In genomic region chr8:101462515-101462914, GRCm38 (mm10) we compare ENCODE assay signal across 17 mouse cellular contexts.
DNase-seq lines count a peak whose midpoint lies in the region; ATAC-seq and TF ChIP-seq lines count a peak whose summit lies in the region.
"Had no signal": no experiment of that assay in that cellular context is flagged by ENCODE, and none has a peak within 500 bp of the region (broad histone marks: within the 10 kb centered on the region; RNA-seq: fewer than 3 reads in every experiment).

No protein-coding gene starts in this region.

- H3K4me3 ChIP-seq in midbrain, postnatal 0 days (ENCODE audit: low read depth, low read length) = no peak overlapping the region
- H3K4me3 ChIP-seq in midbrain, embryonic 13.5 days (replicated peaks) = no peak overlapping the region
- H3K4me3 ChIP-seq in forebrain, postnatal 0 days (ENCODE audit: low read depth, low read length) = no peak overlapping the region
- H3K4me3 ChIP-seq: embryonic facial prominence, embryonic 13.5 days; heart, embryonic 13.5 days; liver, embryonic 12.5 days had no signal

- 75% methylated on average over 1 of the region's 1 CpGs for WGBS in midbrain, postnatal 0 days
- WGBS in midbrain, embryonic 13.5 days = 86% methylated on average over 1 of the region's 1 CpGs
- 62% methylated on average over 1 of the region's 1 CpGs for WGBS in forebrain, postnatal 0 days

- H3K9me3 ChIP-seq in midbrain, postnatal 0 days (ENCODE audit: low read length) = no peaks in the 10 kb centered on the region
- H3K9me3 ChIP-seq in midbrain, embryonic 13.5 days = no peaks in the 10 kb centered on the region
- no peaks in the 10 kb centered on the region for H3K9me3 ChIP-seq in forebrain, postnatal 0 days (ENCODE audit: low read length)
- H3K9me3 ChIP-seq: embryonic facial prominence, embryonic 13.5 days; heart, embryonic 13.5 days; liver, embryonic 12.5 days had no signal

- TF ChIP-seq CTCF in midbrain, postnatal 0 days (IDR thresholded peaks at IDR 0.05) = no peak
- TF ChIP-seq CTCF in forebrain, postnatal 0 days (IDR thresholded peaks at IDR 0.05; ENCODE audit: low read depth) = no peak

- no peaks in the 10 kb centered on the region for H3K4me1 ChIP-seq in midbrain, postnatal 0 days (ENCODE audit: insufficient read depth, low read length)
- H3K4me1 ChIP-seq in midbrain, embryonic 13.5 days (replicated peaks) = no peaks in the 10 kb centered on the region
- 0 out of 2 replicates have a peak, but pooled peaks cover 2% of the 10 kb centered on the region for H3K4me1 ChIP-seq in forebrain, postnatal 0 days (ENCODE audit: insufficient read depth)
- H3K4me1 ChIP-seq: embryonic facial prominence, embryonic 13.5 days; heart, embryonic 13.5 days; liver, embryonic 12.5 days had no signal

- ATAC-seq in midbrain, postnatal 0 days (ENCODE audit: low FRiP score) = no peak
- no peak for ATAC-seq in midbrain, embryonic 13.5 days
- ATAC-seq in forebrain, postnatal 0 days = peak; percentile 53; the same call in 1 of the 2 replicates
- ATAC-seq in megakaryocyte-erythroid progenitor cell, adult 5-6 weeks (replicated peaks; ENCODE audit: low FRiP score, low TSS enrichment, poor library complexity, severe bottlenecking) = no peak
- ATAC-seq: inflammation-experienced regulatory T-cells, adult 6 months; liver, embryonic 12.5 days had no signal

- H3K27me3 ChIP-seq in midbrain, postnatal 0 days (ENCODE audit: insufficient read depth, low read length) = no peaks in the 10 kb centered on the region
- no peaks in the 10 kb centered on the region for H3K27me3 ChIP-seq in midbrain, embryonic 13.5 days
- H3K27me3 ChIP-seq in forebrain, postnatal 0 days (ENCODE audit: insufficient read depth, low read length) = no peaks in the 10 kb centered on the region
- H3K27me3 ChIP-seq: embryonic facial prominence, embryonic 13.5 days; heart, embryonic 13.5 days; liver, embryonic 12.5 days had no signal

- peak; percentile 77 for DNase-seq in midbrain, postnatal 0 days (ENCODE audit: low spot score)
- DNase-seq in cerebellum, adult 11 months = peak; percentile 33
- DNase-seq in cerebellum, adult 9-10 months = peak; percentile 76
- DNase-seq in forebrain, postnatal 0 days = peak; percentile 57
- DNase-seq in heart, postnatal 4 days = no peak
- DNase-seq: heart, adult 11 months; heart, postnatal 36 days; lung, embryonic 14.5 days; midbrain, embryonic 14.5 days; thymus, postnatal 14 days had no signal

- no peak overlapping the region for H3K4me2 ChIP-seq in midbrain, postnatal 0 days (ENCODE audit: low read depth, low read length, poor library complexity, severe bottlenecking)
- no peak overlapping the region for H3K4me2 ChIP-seq in midbrain, embryonic 13.5 days (replicated peaks)
- no peak overlapping the region for H3K4me2 ChIP-seq in forebrain, postnatal 0 days (ENCODE audit: low read depth)
- H3K4me2 ChIP-seq: embryonic facial prominence, embryonic 13.5 days; heart, embryonic 13.5 days; liver, embryonic 12.5 days; lung, embryonic 14.5 days had no signal

- no peaks in the 10 kb centered on the region for H3K36me3 ChIP-seq in midbrain, postnatal 0 days (ENCODE audit: insufficient read depth, low read length)
- H3K36me3 ChIP-seq in midbrain, embryonic 13.5 days = no peaks in the 10 kb centered on the region
- H3K36me3 ChIP-seq in forebrain, postnatal 0 days (ENCODE audit: insufficient read depth) = no peaks in the 10 kb centered on the region
- H3K36me3 ChIP-seq: embryonic facial prominence, embryonic 13.5 days; heart, embryonic 13.5 days; liver, embryonic 12.5 days had no signal

- no peak overlapping the region for H3K9ac ChIP-seq in midbrain, postnatal 0 days (replicated peaks; ENCODE audit: low read length, poor library complexity, severe bottlenecking)
- no peak overlapping the region for H3K9ac ChIP-seq in midbrain, embryonic 13.5 days (replicated peaks)
- no peak overlapping the region for H3K9ac ChIP-seq in forebrain, postnatal 0 days
- H3K9ac ChIP-seq: embryonic facial prominence, embryonic 13.5 days; heart, embryonic 13.5 days; liver, embryonic 12.5 days; lung, embryonic 14.5 days had no signal

- H3K27ac ChIP-seq in midbrain, postnatal 0 days (ENCODE audit: low read depth, low read length) = no peak overlapping the region
- H3K27ac ChIP-seq in midbrain, embryonic 13.5 days = no peak overlapping the region
- no peak overlapping the region for H3K27ac ChIP-seq in forebrain, postnatal 0 days (ENCODE audit: low read depth, low read length)
- H3K27ac ChIP-seq: embryonic facial prominence, embryonic 13.5 days; heart, embryonic 13.5 days; kidney, postnatal 0 days; liver, embryonic 12.5 days had no signal
